In the genomic region with DNA sequence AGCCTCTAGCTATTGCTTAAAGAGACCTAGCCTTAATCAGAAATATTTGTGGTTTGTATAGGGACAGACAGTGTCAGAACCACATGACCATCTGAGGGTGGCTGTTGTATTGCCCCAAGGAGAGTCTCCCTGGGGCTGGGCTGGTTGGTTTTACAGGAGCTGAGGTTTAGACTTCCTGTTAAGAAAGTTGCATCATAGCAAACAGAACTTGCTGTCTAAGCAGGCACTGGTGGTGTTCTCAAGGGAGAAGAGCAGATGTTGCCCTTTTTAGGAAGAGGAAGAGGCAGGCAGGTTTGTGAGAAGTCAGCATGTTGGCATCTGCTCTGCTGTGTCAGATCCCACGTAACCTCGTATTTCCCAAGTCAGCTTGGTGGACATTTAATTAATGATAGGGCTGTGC, we compare ENCODE assay signal across 10 mouse cellular contexts. TPM values are rescaled to one million over a fixed set of nuclear protein-coding genes. Genes with fewer than 3 reads are reported as not detected.
DNase-seq lines count a peak whose midpoint lies in the region; ATAC-seq and TF ChIP-seq lines count a peak whose summit lies in the region.
"Had no signal": no experiment of that assay in that cellular context is flagged by ENCODE, and none has a peak within 500 bp of the region (broad histone marks: within the 10 kb centered on the region; RNA-seq: fewer than 3 reads in every experiment).

No protein-coding gene starts in this region.

- no peaks in the 10 kb centered on the region for H3K9me3 ChIP-seq in heart, embryonic 11.5 days (replicated peaks; ENCODE audit: control insufficient read depth, low read length)
- H3K9me3 ChIP-seq in forebrain, postnatal 0 days (ENCODE audit: low read length), result no peaks in the 10 kb centered on the region
- no peaks in the 10 kb centered on the region for H3K9me3 ChIP-seq in forebrain, embryonic 12.5 days

- H3K4me3 ChIP-seq in heart, embryonic 11.5 days (ENCODE audit: low read depth, low read length), result no peak overlapping the region
- H3K4me3 ChIP-seq in forebrain, postnatal 0 days (ENCODE audit: low read depth, low read length), result no peak overlapping the region
- no peak overlapping the region for H3K4me3 ChIP-seq in forebrain, embryonic 12.5 days (replicated peaks)
- H3K4me3 ChIP-seq: erythroblast, embryonic 14.5 days had no signal

- no peak for ATAC-seq in heart, embryonic 11.5 days (replicated peaks; ENCODE audit: insufficient number of reproducible peaks, low FRiP score, low TSS enrichment)
- peak; percentile 95 for ATAC-seq in megakaryocyte progenitor cell, adult 5-6 weeks (replicated peaks; ENCODE audit: poor library complexity)
- ATAC-seq in forebrain, postnatal 0 days, result no peak
- ATAC-seq in forebrain, embryonic 12.5 days (ENCODE audit: low FRiP score), result no peak

- H3K4me1 ChIP-seq in heart, embryonic 11.5 days (ENCODE audit: control insufficient read depth, insufficient read depth, low read length), result no peaks in the 10 kb centered on the region
- no peaks in the 10 kb centered on the region for H3K4me1 ChIP-seq in forebrain, postnatal 0 days (ENCODE audit: insufficient read depth)
- H3K4me1 ChIP-seq in forebrain, embryonic 12.5 days, result no peaks in the 10 kb centered on the region

- TF ChIP-seq CTCF in forebrain, postnatal 0 days (IDR thresholded peaks at IDR 0.05; ENCODE audit: low read depth), result no peak

- no peak overlapping the region for H3K9ac ChIP-seq in heart, embryonic 11.5 days (ENCODE audit: low read depth, low read length)
- no peak overlapping the region for H3K9ac ChIP-seq in forebrain, postnatal 0 days
- H3K9ac ChIP-seq in forebrain, embryonic 12.5 days, result no peak overlapping the region

- DNase-seq in heart, adult 8-10 months (ENCODE audit: low spot score), result peak; percentile 35
- peak; percentile 87 for DNase-seq in NIH3T3 (ENCODE audit: low read depth)
- peak; percentile 22 for DNase-seq in kidney, postnatal 10 days
- DNase-seq in right cerebral cortex, postnatal 25 days, result no peak
- no peak for DNase-seq in forebrain, postnatal 0 days
- DNase-seq: heart, postnatal 4 days had no signal

- no peak overlapping the region for H3K4me2 ChIP-seq in heart, embryonic 11.5 days
- no peak overlapping the region for H3K4me2 ChIP-seq in forebrain, postnatal 0 days (ENCODE audit: low read depth)
- H3K4me2 ChIP-seq in forebrain, embryonic 12.5 days, result no peak overlapping the region

- no peak overlapping the region for H3K27ac ChIP-seq in heart, embryonic 11.5 days (ENCODE audit: low read depth, low read length)
- H3K27ac ChIP-seq in forebrain, postnatal 0 days (ENCODE audit: low read depth, low read length), result no peak overlapping the region
- no peak overlapping the region for H3K27ac ChIP-seq in forebrain, embryonic 12.5 days

- WGBS in heart, embryonic 11.5 days (ENCODE audit: insufficient replicate concordance), result 43% methylated on average over 2 of the region's 2 CpGs
- WGBS in forebrain, postnatal 0 days, result 85% methylated on average over 2 of the region's 2 CpGs
- WGBS in forebrain, embryonic 12.5 days, result 75% methylated on average over 2 of the region's 2 CpGs

- H3K36me3 ChIP-seq in heart, embryonic 11.5 days (ENCODE audit: control insufficient read depth, insufficient read depth, low read length), result no peaks in the 10 kb centered on the region
- no peaks in the 10 kb centered on the region for H3K36me3 ChIP-seq in forebrain, postnatal 0 days (ENCODE audit: insufficient read depth)
- no peaks in the 10 kb centered on the region for H3K36me3 ChIP-seq in forebrain, embryonic 12.5 days (replicated peaks)

- no peaks in the 10 kb centered on the region for H3K27me3 ChIP-seq in heart, embryonic 11.5 days (ENCODE audit: control insufficient read depth, insufficient read depth, low read length)
- no peaks in the 10 kb centered on the region for H3K27me3 ChIP-seq in forebrain, postnatal 0 days (ENCODE audit: insufficient read depth, low read length)
- no peaks in the 10 kb centered on the region for H3K27me3 ChIP-seq in forebrain, embryonic 12.5 days

RNA-seq across cellular contexts. Expression of a gene that starts 52.7 kb away (rescaled TPM):
- total RNA-seq in heart, adult 8-10 months (2022), result 10 to 100 TPM; 35.5 to 42.0 (median 39.5) TPM
- polyA plus RNA-seq in heart, embryonic 11.5 days (2014; fragmentation: Nextera tagmentation; extraction: Ambion mirVana), result 40.1 and 45.1 TPM in 2 replicates
- total RNA-seq in megakaryocyte progenitor cell, adult 5-6 weeks (2015), result 55.9 and 65.0 TPM in 2 replicates
- 73.9 and 127 TPM in 2 replicates for total RNA-seq in megakaryocyte progenitor cell, adult 5-6 weeks (2017)
- 42.3 and 51.2 TPM in 2 replicates for total RNA-seq in forebrain, postnatal 0 days (2014; rRNA removed)
- 26.8 and 36.8 TPM in 2 replicates for polyA plus RNA-seq in forebrain, postnatal 0 days (2015; fragmentation: Nextera tagmentation; extraction: Ambion mirVana)
- polyA plus RNA-seq in forebrain, embryonic 12.5 days (2016; fragmentation: Nextera tagmentation; extraction: Ambion mirVana), result 63.8 and 64.2 TPM in 2 replicates

Comparison
In these comparisons a context has a peak if more than half of its experiments do, and no peak if none do; other contexts are left out.
1. DNase-seq: peak in heart, adult 8-10 months (single experiment), NIH3T3 (single experiment) and kidney, postnatal 10 days (single experiment); none in right cerebral cortex, postnatal 25 days (single experiment) and forebrain, postnatal 0 days (single experiment).